In the genomic region with DNA sequence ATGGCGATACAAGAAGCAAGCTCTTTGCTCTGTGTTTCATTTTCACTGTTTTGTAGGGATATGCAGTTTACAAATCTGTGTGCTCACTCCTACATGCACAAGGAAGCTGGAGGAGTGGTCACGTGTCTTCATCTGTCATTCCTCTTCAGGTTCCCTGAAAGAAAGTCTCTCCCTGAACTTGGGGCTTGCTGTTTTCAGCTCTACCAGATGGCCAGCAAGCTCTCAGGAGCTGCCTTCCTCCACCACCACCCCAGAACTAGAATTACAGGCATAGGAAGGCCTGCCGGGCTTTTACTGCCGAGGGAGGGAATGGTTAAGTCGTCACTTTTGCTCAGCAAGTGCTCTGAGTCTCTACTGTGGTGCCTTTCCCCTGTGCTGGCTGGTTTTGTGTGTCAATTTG, we compare ENCODE assay signal across 21 mouse cellular contexts. TPM values are rescaled to one million over a fixed set of nuclear protein-coding genes. Genes with fewer than 3 reads are reported as not detected.
DNase-seq lines count a peak whose midpoint lies in the region; ATAC-seq and TF ChIP-seq lines count a peak whose summit lies in the region.
"Had no signal": no experiment of that assay in that cellular context is flagged by ENCODE, and none has a peak within 500 bp of the region (broad histone marks: within the 10 kb centered on the region; RNA-seq: fewer than 3 reads in every experiment).

No protein-coding gene starts in this region.

- no peak overlapping the region for H3K4me2 ChIP-seq in hindbrain, embryonic 11.5 days (replicated peaks; ENCODE audit: low read depth, low read length)
- no peak overlapping the region for H3K4me2 ChIP-seq in midbrain, embryonic 11.5 days
- H3K4me2 ChIP-seq in midbrain, postnatal 0 days (ENCODE audit: low read depth, low read length, poor library complexity, severe bottlenecking) = no peak overlapping the region
- H3K4me2 ChIP-seq in intestine, embryonic 15.5 days (replicated peaks) = no peak overlapping the region
- H3K4me2 ChIP-seq: embryonic facial prominence, embryonic 15.5 days; heart, embryonic 12.5 days; hindbrain, embryonic 13.5 days had no signal

- ATAC-seq in hindbrain, embryonic 11.5 days (ENCODE audit: low FRiP score) = no peak
- ATAC-seq in midbrain, embryonic 11.5 days (ENCODE audit: low FRiP score) = no peak
- ATAC-seq in midbrain, postnatal 0 days (ENCODE audit: low FRiP score) = no peak
- ATAC-seq in intestine, embryonic 15.5 days = no peak
- ATAC-seq: activated CD4-positive, CD25-positive, alpha-beta regulatory T cell, adult 4 months; forebrain, embryonic 14.5 days; hindbrain, postnatal 0 days; Patski had no signal

- H3K9me3 ChIP-seq in hindbrain, embryonic 10.5 days = no peaks in the 10 kb centered on the region
- H3K9me3 ChIP-seq in hindbrain, embryonic 11.5 days (ENCODE audit: control insufficient read depth, low read length) = no peaks in the 10 kb centered on the region
- H3K9me3 ChIP-seq in midbrain, embryonic 11.5 days (ENCODE audit: control insufficient read depth, low read length) = no peaks in the 10 kb centered on the region
- H3K9me3 ChIP-seq in midbrain, postnatal 0 days (ENCODE audit: low read length) = no peaks in the 10 kb centered on the region
- no peaks in the 10 kb centered on the region for H3K9me3 ChIP-seq in limb, embryonic 10.5 days (replicated peaks)
- no peaks in the 10 kb centered on the region for H3K9me3 ChIP-seq in intestine, embryonic 15.5 days
- H3K9me3 ChIP-seq: embryonic facial prominence, embryonic 15.5 days; heart, embryonic 12.5 days; hindbrain, embryonic 13.5 days had no signal

- H3K27ac ChIP-seq in hindbrain, embryonic 10.5 days = peak overlapping the region; percentile 45; the same call in 1 of the 2 replicates
- H3K27ac ChIP-seq in hindbrain, embryonic 11.5 days (ENCODE audit: low read depth, low read length) = no peak overlapping the region
- H3K27ac ChIP-seq in midbrain, embryonic 11.5 days (ENCODE audit: low read depth, low read length) = no peak overlapping the region
- H3K27ac ChIP-seq in midbrain, postnatal 0 days (ENCODE audit: low read depth, low read length) = no peak overlapping the region
- H3K27ac ChIP-seq in limb, embryonic 10.5 days = peak overlapping the region; percentile 2; the same call in 1 of the 2 replicates
- H3K27ac ChIP-seq in intestine, embryonic 15.5 days = no peak overlapping the region
- H3K27ac ChIP-seq: embryonic facial prominence, embryonic 15.5 days; forebrain, embryonic 10.5 days; hindbrain, embryonic 13.5 days; hindbrain, postnatal 0 days had no signal

- peaks cover 21% of the 10 kb centered on the region for H3K36me3 ChIP-seq in hindbrain, embryonic 10.5 days
- peaks cover 3% of the 10 kb centered on the region; the same call in 1 of the 2 replicates for H3K36me3 ChIP-seq in hindbrain, embryonic 11.5 days (ENCODE audit: control insufficient read depth, insufficient read depth, low read length)
- H3K36me3 ChIP-seq in midbrain, embryonic 11.5 days (ENCODE audit: control insufficient read depth, insufficient read depth, low read length) = peaks cover under 1% of the 10 kb centered on the region
- H3K36me3 ChIP-seq in midbrain, postnatal 0 days (ENCODE audit: insufficient read depth, low read length) = no peaks in the 10 kb centered on the region
- H3K36me3 ChIP-seq in limb, embryonic 10.5 days = peaks cover 21% of the 10 kb centered on the region
- peaks cover 6% of the 10 kb centered on the region for H3K36me3 ChIP-seq in intestine, embryonic 15.5 days

- WGBS in hindbrain, embryonic 10.5 days = 86% methylated on average over 5 of the region's 5 CpGs
- 81% methylated on average over 5 of the region's 5 CpGs for WGBS in hindbrain, embryonic 11.5 days
- WGBS in midbrain, embryonic 11.5 days = 85% methylated on average over 5 of the region's 5 CpGs
- 87% methylated on average over 5 of the region's 5 CpGs for WGBS in midbrain, postnatal 0 days
- 65% methylated on average over 5 of the region's 5 CpGs for whole genome bisulfite sequencing in limb, embryonic 10.5 days
- WGBS in intestine, embryonic 15.5 days = 79% methylated on average over 5 of the region's 5 CpGs

- no peak overlapping the region for H3K9ac ChIP-seq in hindbrain, embryonic 11.5 days (ENCODE audit: low read depth, low read length)
- H3K9ac ChIP-seq in midbrain, embryonic 11.5 days (ENCODE audit: low read length) = no peak overlapping the region
- H3K9ac ChIP-seq in midbrain, postnatal 0 days (replicated peaks; ENCODE audit: low read length, poor library complexity, severe bottlenecking) = no peak overlapping the region
- no peak overlapping the region for H3K9ac ChIP-seq in intestine, embryonic 15.5 days
- H3K9ac ChIP-seq: embryonic facial prominence, embryonic 15.5 days; heart, embryonic 12.5 days; hindbrain, embryonic 13.5 days had no signal

- DNase-seq in hindbrain, embryonic 10.5 days (ENCODE audit: low spot score) = no peak
- no peak for DNase-seq in hindbrain, embryonic 11.5 days (ENCODE audit: low spot score)
- DNase-seq in midbrain, embryonic 11.5 days (ENCODE audit: low spot score, missing footprints) = peak; percentile 51
- DNase-seq in midbrain, postnatal 0 days (ENCODE audit: low spot score) = no peak
- DNase-seq in limb, embryonic 10.5 days (ENCODE audit: low spot score) = no peak
- DNase-seq: adrenal gland, postnatal 14 days; cerebellum, adult 18-20 months; cerebellum, adult 9-11 months; gastrocnemius, postnatal 10 days; heart, postnatal 36 days had no signal

- no peak for TF ChIP-seq CTCF in midbrain, postnatal 0 days (IDR thresholded peaks at IDR 0.05)

- no peak overlapping the region for H3K4me3 ChIP-seq in hindbrain, embryonic 10.5 days
- no peak overlapping the region for H3K4me3 ChIP-seq in hindbrain, embryonic 11.5 days (ENCODE audit: low read depth, low read length)
- no peak overlapping the region for H3K4me3 ChIP-seq in midbrain, embryonic 11.5 days (ENCODE audit: low read depth, low read length)
- H3K4me3 ChIP-seq in midbrain, postnatal 0 days (ENCODE audit: low read depth, low read length) = no peak overlapping the region
- H3K4me3 ChIP-seq in limb, embryonic 10.5 days = no peak overlapping the region
- H3K4me3 ChIP-seq in intestine, embryonic 15.5 days (replicated peaks) = no peak overlapping the region
- H3K4me3 ChIP-seq: embryonic facial prominence, embryonic 15.5 days; erythroblast, embryonic 14.5 days; forebrain, embryonic 10.5 days; heart, embryonic 12.5 days; hindbrain, embryonic 13.5 days had no signal

- H3K4me1 ChIP-seq in hindbrain, embryonic 10.5 days (replicated peaks) = peaks cover 14% of the 10 kb centered on the region
- no peaks in the 10 kb centered on the region for H3K4me1 ChIP-seq in hindbrain, embryonic 11.5 days (replicated peaks; ENCODE audit: control insufficient read depth, insufficient read depth, low read length)
- peaks cover 3% of the 10 kb centered on the region; the same call in 1 of the 2 replicates for H3K4me1 ChIP-seq in midbrain, embryonic 11.5 days (ENCODE audit: control insufficient read depth, insufficient read depth, low read length)
- H3K4me1 ChIP-seq in midbrain, postnatal 0 days (ENCODE audit: insufficient read depth, low read length) = 0 out of 2 replicates have a peak, but pooled peaks cover 6% of the 10 kb centered on the region
- H3K4me1 ChIP-seq in limb, embryonic 10.5 days = peaks cover 14% of the 10 kb centered on the region
- H3K4me1 ChIP-seq in intestine, embryonic 15.5 days (replicated peaks) = peaks cover 10% of the 10 kb centered on the region

- H3K27me3 ChIP-seq in hindbrain, embryonic 10.5 days (ENCODE audit: insufficient read depth, poor library complexity, severe bottlenecking) = no peaks in the 10 kb centered on the region
- H3K27me3 ChIP-seq in hindbrain, embryonic 11.5 days (ENCODE audit: control insufficient read depth, insufficient read depth, low read length) = no peaks in the 10 kb centered on the region
- no peaks in the 10 kb centered on the region for H3K27me3 ChIP-seq in midbrain, embryonic 11.5 days (ENCODE audit: control insufficient read depth, insufficient read depth, low read length)
- H3K27me3 ChIP-seq in midbrain, postnatal 0 days (ENCODE audit: insufficient read depth, low read length) = no peaks in the 10 kb centered on the region
- no peaks in the 10 kb centered on the region for H3K27me3 ChIP-seq in limb, embryonic 10.5 days (ENCODE audit: low read depth, poor library complexity, severe bottlenecking)
- no peaks in the 10 kb centered on the region for H3K27me3 ChIP-seq in intestine, embryonic 15.5 days (replicated peaks)
- H3K27me3 ChIP-seq: CH12.LX; embryonic facial prominence, embryonic 15.5 days; heart, embryonic 12.5 days; hindbrain, embryonic 13.5 days; Patski had no signal

RNA-seq across cellular contexts. Expression of gene Cyb5b, which starts 1.6 kb away (rescaled TPM):
- polyA plus RNA-seq in hindbrain, embryonic 10.5 days (2016; fragmentation: Nextera tagmentation; extraction: Ambion mirVana) = 138 and 157 TPM in 2 replicates
- polyA plus RNA-seq in hindbrain, embryonic 11.5 days (2014; fragmentation: Nextera tagmentation; extraction: Ambion mirVana) = 165 and 176 TPM in 2 replicates
- polyA plus RNA-seq in midbrain, embryonic 11.5 days (2014; fragmentation: Nextera tagmentation; extraction: Ambion mirVana) = 177 and 192 TPM in 2 replicates
- total RNA-seq in midbrain, postnatal 0 days (2014; rRNA removed) = 103 and 120 TPM in 2 replicates
- 89.7 and 91.4 TPM in 2 replicates for polyA plus RNA-seq in midbrain, postnatal 0 days (2015; fragmentation: Nextera tagmentation; extraction: Ambion mirVana)
- polyA plus RNA-seq in limb, embryonic 10.5 days (2016; fragmentation: Nextera tagmentation; extraction: Ambion mirVana) = 126 and 128 TPM in 2 replicates
- 139 and 144 TPM in 2 replicates for polyA plus RNA-seq in intestine, embryonic 15.5 days (2015; fragmentation: Nextera tagmentation; extraction: Ambion mirVana)

RNA-seq across cellular contexts. Expression of gene Terf2, which starts 52.5 kb away (rescaled TPM):
- polyA plus RNA-seq in hindbrain, embryonic 10.5 days (2016; fragmentation: Nextera tagmentation; extraction: Ambion mirVana) = 17.6 and 18.5 TPM in 2 replicates
- 16.1 and 18.8 TPM in 2 replicates for polyA plus RNA-seq in hindbrain, embryonic 11.5 days (2014; fragmentation: Nextera tagmentation; extraction: Ambion mirVana)
- 16.4 and 16.6 TPM in 2 replicates for polyA plus RNA-seq in midbrain, embryonic 11.5 days (2014; fragmentation: Nextera tagmentation; extraction: Ambion mirVana)
- 20.4 and 22.7 TPM in 2 replicates for total RNA-seq in midbrain, postnatal 0 days (2014; rRNA removed)
- 24.1 and 25.7 TPM in 2 replicates for polyA plus RNA-seq in midbrain, postnatal 0 days (2015; fragmentation: Nextera tagmentation; extraction: Ambion mirVana)
- polyA plus RNA-seq in limb, embryonic 10.5 days (2016; fragmentation: Nextera tagmentation; extraction: Ambion mirVana) = 16.4 and 18.1 TPM in 2 replicates
- polyA plus RNA-seq in intestine, embryonic 15.5 days (2015; fragmentation: Nextera tagmentation; extraction: Ambion mirVana) = 14.8 and 16.4 TPM in 2 replicates

Comparison
In these comparisons a context has a peak if more than half of its experiments do, and no peak if none do; other contexts are left out.
1. H3K27ac ChIP-seq: peak in hindbrain, embryonic 10.5 days (single experiment) and limb, embryonic 10.5 days (single experiment); none in hindbrain, embryonic 11.5 days (single experiment), midbrain, embryonic 11.5 days (single experiment), midbrain, postnatal 0 days (single experiment) and intestine, embryonic 15.5 days (single experiment).